Mouse (Mus musculus): ENCODE data around the gene Caskin1. TPM values are rescaled to one million over a fixed set of nuclear protein-coding genes. Genes with fewer than 3 reads are reported as not detected.

Gene Caskin1
- polyA plus RNA-seq, 1 experiment from 2014 or later: 1.1 TPM

GRCm38 (mm10) chr17:24476022-24476776 lies 12.2 kb upstream of the Caskin1 start:
- Histone ChIP-seq H3K9ac (ENCODE audit: low read depth, low read length) (no peak overlapping the region), H3K27ac (no peak overlapping the region), H3K9me3 (replicated peaks; ENCODE audit: low read length) (no peaks in the 10 kb centered on the region), H3K4me2 (ENCODE audit: low read length) (no peak overlapping the region), H3K4me3 (replicated peaks; ENCODE audit: low read depth, low read length) (no peak overlapping the region), H3K27me3 (ENCODE audit: insufficient read depth, low read length) (no peaks in the 10 kb centered on the region), H3K36me3 (ENCODE audit: insufficient read depth, low read length) (peaks cover 29% of the 10 kb centered on the region), H3K4me1 (replicated peaks; ENCODE audit: insufficient read depth, low read length) (peaks cover 27% of the 10 kb centered on the region)
- ATAC-seq (replicated peaks; ENCODE audit: low FRiP score, low read depth): no peak
- DNase-seq (ENCODE audit: low spot score): no peak
- no peak for TF ChIP-seq CTCF (IDR thresholded peaks at IDR 0.05; ENCODE audit: low read depth)
- WGBS: 90% methylated on average over 10 of the region's 10 CpGs

GRCm38 (mm10) chr17:24477053-24477984 lies 11.1 kb upstream of the Caskin1 start:
- peaks cover 29% of the 10 kb centered on the region for H3K36me3 ChIP-seq (ENCODE audit: insufficient read depth, low read length)
- H3K9ac ChIP-seq (ENCODE audit: low read depth, low read length): peak overlapping the region; percentile 69; the same call in 1 of the 2 replicates
- no peak overlapping the region for H3K27ac ChIP-seq
- no peaks in the 10 kb centered on the region for H3K9me3 ChIP-seq (replicated peaks; ENCODE audit: low read length)
- ATAC-seq (replicated peaks; ENCODE audit: low FRiP score, low read depth): no peak
- peaks cover 17% of the 10 kb centered on the region for H3K4me1 ChIP-seq (replicated peaks; ENCODE audit: insufficient read depth, low read length)
- no peak for TF ChIP-seq CTCF (IDR thresholded peaks at IDR 0.05; ENCODE audit: low read depth)
- no peaks in the 10 kb centered on the region for H3K27me3 ChIP-seq (ENCODE audit: insufficient read depth, low read length)
- no peak for DNase-seq (ENCODE audit: low spot score)
- H3K4me2 ChIP-seq (ENCODE audit: low read length): no peak overlapping the region
- WGBS: 90% methylated on average over 20 of the region's 20 CpGs
- no peak overlapping the region for H3K4me3 ChIP-seq (replicated peaks; ENCODE audit: low read depth, low read length)

- WGBS: 44% methylated on average over 11 of the region's 11 CpGs
- no peak for DNase-seq (ENCODE audit: low spot score)
- peak overlapping the region; percentile 69; the same call in 1 of the 2 replicates for H3K9ac ChIP-seq (ENCODE audit: low read depth, low read length)
- peaks cover 29% of the 10 kb centered on the region for H3K36me3 ChIP-seq (ENCODE audit: insufficient read depth, low read length)
- no peak for ATAC-seq (replicated peaks; ENCODE audit: low FRiP score, low read depth)
- no peak for TF ChIP-seq CTCF (IDR thresholded peaks at IDR 0.05; ENCODE audit: low read depth)
- H3K4me1 ChIP-seq (replicated peaks; ENCODE audit: insufficient read depth, low read length): peaks cover 9% of the 10 kb centered on the region
- no peaks in the 10 kb centered on the region for H3K27me3 ChIP-seq (ENCODE audit: insufficient read depth, low read length)
- H3K4me2 ChIP-seq (ENCODE audit: low read length): peak overlapping the region; percentile 73
- H3K9me3 ChIP-seq (replicated peaks; ENCODE audit: low read length): no peaks in the 10 kb centered on the region
- H3K4me3 ChIP-seq (replicated peaks; ENCODE audit: low read depth, low read length): peak overlapping the region; percentile 63
- no peak overlapping the region for H3K27ac ChIP-seq
These were observed 10.3 kb upstream of the Caskin1 start for GRCm38 (mm10) chr17:24477985-24478600.

GRCm38 (mm10) chr17:24478663-24479380 lies 9.6 kb upstream of the Caskin1 start, which contains the start of gene Mlst8:
TSS of gene Mlst8 (minus strand) at chr17:24479078.
- Histone ChIP-seq H3K4me1 (replicated peaks; ENCODE audit: insufficient read depth, low read length) (peaks cover 7% of the 10 kb centered on the region), H3K27ac (peak within 1 kb of the TSS; percentile 83), H3K9me3 (replicated peaks; ENCODE audit: low read length) (no peaks in the 10 kb centered on the region), H3K36me3 (ENCODE audit: insufficient read depth, low read length) (peaks cover 29% of the 10 kb centered on the region), H3K9ac (ENCODE audit: low read depth, low read length) (peak within 1 kb of the TSS; percentile 69), H3K27me3 (ENCODE audit: insufficient read depth, low read length) (no peaks in the 10 kb centered on the region), H3K4me2 (ENCODE audit: low read length) (peak within 1 kb of the TSS; percentile 73), H3K4me3 (replicated peaks; ENCODE audit: low read depth, low read length) (peak within 1 kb of the TSS; percentile 63)
- WGBS: under 1% methylated on average over 48 of the region's 48 CpGs
- peak; percentile 98 for DNase-seq (ENCODE audit: low spot score)
- ATAC-seq (replicated peaks; ENCODE audit: low FRiP score, low read depth): peak; percentile 89
- peak; percentile 91 for TF ChIP-seq CTCF (IDR thresholded peaks at IDR 0.05; ENCODE audit: low read depth)

GRCm38 (mm10) chr17:24479431-24479830 lies 9.0 kb upstream of the Caskin1 start:
- Histone ChIP-seq H3K4me2 (ENCODE audit: low read length) (peak overlapping the region; percentile 53; the same call in 1 of the 2 replicates), H3K9me3 (replicated peaks; ENCODE audit: low read length) (no peaks in the 10 kb centered on the region), H3K36me3 (ENCODE audit: insufficient read depth, low read length) (peaks cover 26% of the 10 kb centered on the region), H3K27ac (no peak overlapping the region), H3K27me3 (ENCODE audit: insufficient read depth, low read length) (no peaks in the 10 kb centered on the region), H3K4me3 (replicated peaks; ENCODE audit: low read depth, low read length) (peak overlapping the region; percentile 63; the same call in 1 of the 2 replicates), H3K4me1 (replicated peaks; ENCODE audit: insufficient read depth, low read length) (peaks cover 7% of the 10 kb centered on the region), H3K9ac (ENCODE audit: low read depth, low read length) (no peak overlapping the region)
- DNase-seq (ENCODE audit: low spot score): no peak
- ATAC-seq (replicated peaks; ENCODE audit: low FRiP score, low read depth): no peak
- WGBS: 15% methylated on average over 1 of the region's 1 CpGs
- no peak for TF ChIP-seq CTCF (IDR thresholded peaks at IDR 0.05; ENCODE audit: low read depth)
